Mouse (Mus musculus) spleen, adult 2 months (tissue): ENCODE measurements around the gene Rb1. TPM values are rescaled to one million over a fixed set of nuclear protein-coding genes. Genes with fewer than 3 reads are reported as not detected.
A peak's percentile ranks its signal among the peaks of the same experiment; 100 is the strongest.

Source experiments
- DNase-seq, 2 experiments: peaks; one replicate each; pipeline versions ENCODE4 v3.0.0 to v3.0.0-alpha.2; 2012 to 2021; ENCODE audit warnings: low spot score in 2 of 2, low read depth in 1 of 2
- H3K27ac ChIP-seq: fragments of 200-500 bp; 2 replicates; pipeline ENCODE4 v1.5.1; 2012; ENCODE audit warnings: low read length, inconsistent platforms; ENCODE audit not compliant: insufficient read depth
- H3K27me3 ChIP-seq: fragments of 200-500 bp; 2 replicates; pipeline ENCODE4 v1.6.1; 2012; ENCODE audit warnings: mild to moderate bottlenecking, moderate library complexity, low read length, inconsistent platforms; ENCODE audit not compliant: control insufficient read depth, insufficient read depth
- H3K36me3 ChIP-seq: fragments of 200-500 bp; 2 replicates; pipeline ENCODE4 v1.6.1; 2012; ENCODE audit warnings: mild to moderate bottlenecking, low read length, inconsistent platforms; ENCODE audit not compliant: control insufficient read depth, insufficient read depth
- H3K4me1 ChIP-seq: fragments of 200-500 bp; 2 replicates; pipeline ENCODE4 v1.6.1; 2011; ENCODE audit warnings: inconsistent platforms; ENCODE audit not compliant: control insufficient read depth, insufficient read depth, insufficient read length
- H3K4me3 ChIP-seq: fragments of 200-500 bp; 2 replicates; pipeline ENCODE4 v1.5.1; 2011; ENCODE audit warnings: mild to moderate bottlenecking, inconsistent platforms; ENCODE audit not compliant: insufficient read depth, insufficient read length; ENCODE audit errors: extremely low read depth
- CTCF ChIP-seq: fragments of 200-500 bp; IDR thresholded peaks from 2 replicates; pipeline ENCODE4 v1.5.1; 2011; ENCODE audit warnings: mild to moderate bottlenecking, inconsistent platforms; ENCODE audit not compliant: insufficient read depth, insufficient read length, insufficient replicate concordance; ENCODE audit errors: extremely low read depth
- POLR2A ChIP-seq: fragments of 200-500 bp; IDR thresholded peaks from 2 replicates; pipeline ENCODE4 v1.6.1; 2011; ENCODE audit warnings: low read depth, low read length, inconsistent platforms
- WGBS: fragments of 180-500 bp; shearing (Covaris S2); methylation state at CpG from one replicate; pipeline ENCODE4 v1.1.7; 2018; 5-methylcytosine and 5-hydroxymethylcytosine counted together
- polyA plus RNA-seq: library from polyadenylated mRNA; depleted of rRNA; stranded (reverse); fragments of >200 nt; gene quantifications from 2 replicates; pipeline ENCODE4 v1.2.3, GENCODE M21; 2012

Rb1 gene
- polyA plus RNA-seq, 1 experiment: 5.2 TPM

- WGBS: 75% methylated on average over 1 of the region's 1 CpGs
- peaks cover 16% of the 10 kb centered on the region for H3K36me3 ChIP-seq
- no peaks in the 10 kb centered on the region for H3K4me1 ChIP-seq
- no peak for DNase-seq
- TF ChIP-seq CTCF (no peak), POLR2A (no peak)
- no peak overlapping the region for H3K4me3 ChIP-seq
- H3K27me3 ChIP-seq: no peaks in the 10 kb centered on the region
- H3K27ac ChIP-seq: no peak overlapping the region
These were observed 44.6 kb downstream of the Rb1 start for GRCm38 (mm10) chr14:73280996-73281395.

GRCm38 (mm10) chr14:73279096-73279495 lies 46.5 kb downstream of the Rb1 start:
- H3K27ac ChIP-seq: no peak overlapping the region
- WGBS: 90% methylated on average over 6 of the region's 6 CpGs
- no peak overlapping the region for H3K4me3 ChIP-seq
- H3K4me1 ChIP-seq: no peaks in the 10 kb centered on the region
- DNase-seq: no peak
- H3K27me3 ChIP-seq: no peaks in the 10 kb centered on the region
- no peak for TF ChIP-seq POLR2A
- no peak for TF ChIP-seq CTCF
- H3K36me3 ChIP-seq: peaks cover 14% of the 10 kb centered on the region

- TF ChIP-seq POLR2A: no peak
- TF ChIP-seq CTCF: no peak
- 94% methylated on average over 5 of the region's 5 CpGs for WGBS
- Histone ChIP-seq H3K4me3 (no peak overlapping the region), H3K27ac (no peak overlapping the region), H3K4me1 (no peaks in the 10 kb centered on the region), H3K36me3 (peaks cover 10% of the 10 kb centered on the region), H3K27me3 (no peaks in the 10 kb centered on the region)
- no peak for DNase-seq
These were observed 53.8 kb downstream of the Rb1 start for GRCm38 (mm10) chr14:73271807-73272206.

- TF ChIP-seq CTCF (peak; percentile 9; the same call in 1 of the 2 replicates), POLR2A (no peak)
- 86% methylated on average over 3 of the region's 3 CpGs for WGBS
- H3K27me3 ChIP-seq: no peaks in the 10 kb centered on the region
- no peak overlapping the region for H3K27ac ChIP-seq
- DNase-seq: peak in 1 of 2 experiments; percentile 6
- no peaks in the 10 kb centered on the region for H3K4me1 ChIP-seq
- no peak overlapping the region for H3K4me3 ChIP-seq
- H3K36me3 ChIP-seq: peaks cover 13% of the 10 kb centered on the region
These were observed 59.5 kb downstream of the Rb1 start for GRCm38 (mm10) chr14:73266166-73266565.

GRCm38 (mm10) chr14:73262210-73262609 lies 63.4 kb downstream of the Rb1 start:
- Histone ChIP-seq H3K27ac (no peak overlapping the region), H3K4me3 (no peak overlapping the region), H3K4me1 (no peaks in the 10 kb centered on the region), H3K27me3 (no peaks in the 10 kb centered on the region), H3K36me3 (peaks cover 11% of the 10 kb centered on the region)
- 95% methylated on average over 9 of the region's 9 CpGs for WGBS
- no peak for TF ChIP-seq POLR2A
- no peak for TF ChIP-seq CTCF
- no peak for DNase-seq

- 89% methylated on average over 4 of the region's 4 CpGs for WGBS
- no peak for DNase-seq
- H3K27me3 ChIP-seq: no peaks in the 10 kb centered on the region
- TF ChIP-seq POLR2A (no peak), CTCF (no peak)
- peaks cover 9% of the 10 kb centered on the region for H3K36me3 ChIP-seq
- no peak overlapping the region for H3K27ac ChIP-seq
- H3K4me1 ChIP-seq: no peaks in the 10 kb centered on the region
- no peak overlapping the region for H3K4me3 ChIP-seq
These were observed 67.4 kb downstream of the Rb1 start for GRCm38 (mm10) chr14:73258181-73258580.

- DNase-seq: no peak
- Histone ChIP-seq H3K4me1 (no peaks in the 10 kb centered on the region), H3K4me3 (no peak overlapping the region), H3K36me3 (peaks cover 9% of the 10 kb centered on the region), H3K27me3 (no peaks in the 10 kb centered on the region), H3K27ac (no peak overlapping the region)
- WGBS: 85% methylated on average over 7 of the region's 7 CpGs
- TF ChIP-seq POLR2A (no peak), CTCF (no peak)
These were observed 68.3 kb downstream of the Rb1 start for GRCm38 (mm10) chr14:73257348-73257747.
